Mouse (Mus musculus): ENCODE data around the gene Gm28038. TPM values are rescaled to one million over a fixed set of nuclear protein-coding genes. Genes with fewer than 3 reads are reported as not detected.
A peak's percentile ranks its signal among the peaks of the same experiment; 100 is the strongest.

The Gm28038 gene
- polyA plus RNA-seq, 1 experiment from 2014 or later = not detected

- H3K4me2 ChIP-seq = no peak overlapping the region
- ATAC-seq (ENCODE audit: low FRiP score) = no peak
- no peaks in the 10 kb centered on the region for H3K9me3 ChIP-seq
- no peak overlapping the region for H3K27ac ChIP-seq
- H3K27me3 ChIP-seq = no peaks in the 10 kb centered on the region
- H3K4me3 ChIP-seq = no peak overlapping the region
- peaks cover 31% of the 10 kb centered on the region for H3K4me1 ChIP-seq (replicated peaks)
- peaks cover 24% of the 10 kb centered on the region for H3K36me3 ChIP-seq
- no peak overlapping the region for H3K9ac ChIP-seq
- 92% methylated on average over 17 of the region's 17 CpGs for WGBS
Measured at GRCm38 (mm10) chr2:30269241-30269990, 11.4 kb upstream of the Gm28038 start.

- 66% methylated on average over 1 of the region's 1 CpGs for WGBS
- no peak overlapping the region for H3K27ac ChIP-seq
- no peak overlapping the region for H3K9ac ChIP-seq
- H3K9me3 ChIP-seq = no peaks in the 10 kb centered on the region
- ATAC-seq (ENCODE audit: low FRiP score) = peak; percentile 75
- H3K4me2 ChIP-seq = no peak overlapping the region
- no peaks in the 10 kb centered on the region for H3K27me3 ChIP-seq
- peaks cover 21% of the 10 kb centered on the region for H3K36me3 ChIP-seq
- no peak overlapping the region for H3K4me3 ChIP-seq
- H3K4me1 ChIP-seq (replicated peaks) = peaks cover 23% of the 10 kb centered on the region
Measured at GRCm38 (mm10) chr2:30270134-30270533, 10.7 kb upstream of the Gm28038 start.

GRCm38 (mm10) chr2:30281651-30282050 lies 808 bp downstream of the Gm28038 start:
- peaks cover 37% of the 10 kb centered on the region for H3K36me3 ChIP-seq
- H3K4me1 ChIP-seq (replicated peaks) = peaks cover 13% of the 10 kb centered on the region
- no peak overlapping the region for H3K9ac ChIP-seq
- H3K27me3 ChIP-seq = no peaks in the 10 kb centered on the region
- 81% methylated on average over 3 of the region's 3 CpGs for WGBS
- H3K9me3 ChIP-seq = no peaks in the 10 kb centered on the region
- H3K4me2 ChIP-seq = no peak overlapping the region
- no peak for ATAC-seq (ENCODE audit: low FRiP score)
- H3K27ac ChIP-seq = no peak overlapping the region
- no peak overlapping the region for H3K4me3 ChIP-seq

GRCm38 (mm10) chr2:30283193-30283592 lies 2.4 kb downstream of the Gm28038 start:
- H3K27ac ChIP-seq = no peak overlapping the region
- H3K9me3 ChIP-seq = no peaks in the 10 kb centered on the region
- H3K4me3 ChIP-seq = no peak overlapping the region
- no peak for ATAC-seq (ENCODE audit: low FRiP score)
- H3K9ac ChIP-seq = no peak overlapping the region
- H3K27me3 ChIP-seq = no peaks in the 10 kb centered on the region
- H3K4me2 ChIP-seq = no peak overlapping the region
- H3K4me1 ChIP-seq (replicated peaks) = peaks cover 26% of the 10 kb centered on the region
- 89% methylated on average over 2 of the region's 2 CpGs for WGBS
- H3K36me3 ChIP-seq = peaks cover 29% of the 10 kb centered on the region

GRCm38 (mm10) chr2:30285004-30285403 lies 4.2 kb downstream of the Gm28038 start:
- Histone ChIP-seq H3K4me2 (peak overlapping the region; percentile 85), H3K9ac (peak overlapping the region; percentile 94), H3K4me1 (replicated peaks) (peaks cover 26% of the 10 kb centered on the region), H3K4me3 (peak overlapping the region; percentile 98), H3K27me3 (no peaks in the 10 kb centered on the region), H3K9me3 (no peaks in the 10 kb centered on the region), H3K27ac (no peak overlapping the region), H3K36me3 (peaks cover 24% of the 10 kb centered on the region)
- WGBS = 88% methylated on average over 5 of the region's 5 CpGs
- no peak for ATAC-seq (ENCODE audit: low FRiP score)

GRCm38 (mm10) chr2:30285416-30286181 lies 4.8 kb downstream of the Gm28038 start:
- Histone ChIP-seq H3K27me3 (no peaks in the 10 kb centered on the region), H3K9ac (peak overlapping the region; percentile 94), H3K9me3 (no peaks in the 10 kb centered on the region), H3K36me3 (peaks cover 18% of the 10 kb centered on the region), H3K4me3 (peak overlapping the region; percentile 98), H3K4me2 (peak overlapping the region; percentile 85), H3K4me1 (replicated peaks) (peaks cover 26% of the 10 kb centered on the region), H3K27ac (peak overlapping the region; percentile 73)
- 17% methylated on average over 38 of the region's 38 CpGs for WGBS
- peak; percentile 78 for ATAC-seq (ENCODE audit: low FRiP score)

GRCm38 (mm10) chr2:30286192-30287026 lies 5.6 kb downstream of the Gm28038 start, which contains the start of the genes Dolk and Nup188:
TSS of gene Dolk (minus strand) at chr2:30286334.
TSS of gene Nup188 (plus strand) at chr2:30286397.
- no peaks in the 10 kb centered on the region for H3K9me3 ChIP-seq
- peak within 1 kb of the TSS; percentile 98 for H3K4me3 ChIP-seq
- H3K4me2 ChIP-seq = peak within 1 kb of the TSS; percentile 85
- peak; percentile 95 for ATAC-seq (ENCODE audit: low FRiP score)
- peaks cover 26% of the 10 kb centered on the region for H3K4me1 ChIP-seq (replicated peaks)
- no peaks in the 10 kb centered on the region for H3K27me3 ChIP-seq
- H3K36me3 ChIP-seq = peaks cover 15% of the 10 kb centered on the region
- WGBS = under 1% methylated on average over 68 of the region's 68 CpGs
- peak within 1 kb of the TSS; percentile 94 for H3K9ac ChIP-seq
- H3K27ac ChIP-seq = peak within 1 kb of the TSS; percentile 73

- no peak for ATAC-seq (ENCODE audit: low FRiP score)
- Histone ChIP-seq H3K4me3 (peak overlapping the region; percentile 98), H3K9ac (peak overlapping the region; percentile 94), H3K27me3 (no peaks in the 10 kb centered on the region), H3K9me3 (no peaks in the 10 kb centered on the region), H3K27ac (peak overlapping the region; percentile 25; the same call in 1 of the 2 replicates), H3K4me2 (peak overlapping the region; percentile 82), H3K36me3 (peaks cover 12% of the 10 kb centered on the region), H3K4me1 (replicated peaks) (peaks cover 26% of the 10 kb centered on the region)
- WGBS = under 1% methylated on average over 10 of the region's 10 CpGs
Measured at GRCm38 (mm10) chr2:30287027-30287373, 6.2 kb downstream of the Gm28038 start.

- no peak overlapping the region for H3K27ac ChIP-seq
- no peak overlapping the region for H3K4me2 ChIP-seq
- ATAC-seq (ENCODE audit: low FRiP score) = no peak
- no peaks in the 10 kb centered on the region for H3K9me3 ChIP-seq
- peaks cover 75% of the 10 kb centered on the region for H3K36me3 ChIP-seq
- H3K27me3 ChIP-seq = no peaks in the 10 kb centered on the region
- 84% methylated on average over 3 of the region's 3 CpGs for WGBS
- no peaks in the 10 kb centered on the region for H3K4me1 ChIP-seq (replicated peaks)
- H3K4me3 ChIP-seq = no peak overlapping the region
- H3K9ac ChIP-seq = no peak overlapping the region
Measured at GRCm38 (mm10) chr2:30299525-30299924, 18.7 kb downstream of the Gm28038 start.

- H3K27ac ChIP-seq = no peak overlapping the region
- no peaks in the 10 kb centered on the region for H3K9me3 ChIP-seq
- no peaks in the 10 kb centered on the region for H3K27me3 ChIP-seq
- H3K9ac ChIP-seq = no peak overlapping the region
- peaks cover 80% of the 10 kb centered on the region for H3K36me3 ChIP-seq
- 90% methylated on average over 5 of the region's 5 CpGs for WGBS
- no peak overlapping the region for H3K4me2 ChIP-seq
- no peaks in the 10 kb centered on the region for H3K4me1 ChIP-seq (replicated peaks)
- ATAC-seq (ENCODE audit: low FRiP score) = no peak
- H3K4me3 ChIP-seq = no peak overlapping the region
Measured at GRCm38 (mm10) chr2:30299966-30300365, 19.1 kb downstream of the Gm28038 start.

GRCm38 (mm10) chr2:30306087-30306486 lies 25.2 kb downstream of the Gm28038 start:
- WGBS = 97% methylated on average over 7 of the region's 7 CpGs
- no peak for ATAC-seq (ENCODE audit: low FRiP score)
- no peaks in the 10 kb centered on the region for H3K4me1 ChIP-seq (replicated peaks)

GRCm38 (mm10) chr2:30309351-30309750 lies 28.5 kb downstream of the Gm28038 start:
- H3K27ac ChIP-seq = no peak overlapping the region
- no peak overlapping the region for H3K9ac ChIP-seq
- H3K4me1 ChIP-seq (replicated peaks) = no peaks in the 10 kb centered on the region
- 92% methylated on average over 3 of the region's 3 CpGs for WGBS
- H3K4me2 ChIP-seq = no peak overlapping the region
- no peak for ATAC-seq (ENCODE audit: low FRiP score)
- H3K27me3 ChIP-seq = no peaks in the 10 kb centered on the region
- no peak overlapping the region for H3K4me3 ChIP-seq
- peaks cover 98% of the 10 kb centered on the region for H3K36me3 ChIP-seq
- H3K9me3 ChIP-seq = no peaks in the 10 kb centered on the region

More at GRCm38 (mm10) chr2:30306087-30306486, 25.2 kb downstream of the Gm28038 start:
- Histone ChIP-seq H3K27me3 (no peaks in the 10 kb centered on the region), H3K4me3 (no peak overlapping the region), H3K4me2 (no peak overlapping the region), H3K27ac (no peak overlapping the region), H3K9me3 (no peaks in the 10 kb centered on the region), H3K9ac (no peak overlapping the region), H3K36me3 (peaks cover 100% of the 10 kb centered on the region)
